Mouse (Mus musculus): ENCODE measurements at regions not wholly inside any gene's neighbourhood (a gene's known extent, or its start where the extent isn't known, plus 50 kb on each side); places are given as distances from the start of the nearest gene placed in this dataset.

GRCm38 (mm10) chr8:87177620-87178019, 292.6 kb upstream of the N4bp1 start:
- no peaks in the 10 kb centered on the region for H3K36me3 ChIP-seq (ENCODE audit: control insufficient read depth, insufficient read depth, low read length)
- H3K9ac ChIP-seq (ENCODE audit: low read depth, low read length): no peak overlapping the region
- H3K4me1 ChIP-seq (ENCODE audit: control insufficient read depth, insufficient read depth, low read length): no peaks in the 10 kb centered on the region
- no peaks in the 10 kb centered on the region for H3K9me3 ChIP-seq (replicated peaks; ENCODE audit: control insufficient read depth, low read length, poor library complexity, severe bottlenecking)
- 83% methylated on average over 6 of the region's 6 CpGs for WGBS
- no peak overlapping the region for H3K4me3 ChIP-seq (ENCODE audit: low read depth, low read length)
- H3K27ac ChIP-seq (ENCODE audit: low read length): no peak overlapping the region
- ATAC-seq: no peak
- no peaks in the 10 kb centered on the region for H3K27me3 ChIP-seq (ENCODE audit: control insufficient read depth, insufficient read depth, low read depth, low read length)
- no peak overlapping the region for H3K4me2 ChIP-seq (ENCODE audit: low read length)

DNA sequence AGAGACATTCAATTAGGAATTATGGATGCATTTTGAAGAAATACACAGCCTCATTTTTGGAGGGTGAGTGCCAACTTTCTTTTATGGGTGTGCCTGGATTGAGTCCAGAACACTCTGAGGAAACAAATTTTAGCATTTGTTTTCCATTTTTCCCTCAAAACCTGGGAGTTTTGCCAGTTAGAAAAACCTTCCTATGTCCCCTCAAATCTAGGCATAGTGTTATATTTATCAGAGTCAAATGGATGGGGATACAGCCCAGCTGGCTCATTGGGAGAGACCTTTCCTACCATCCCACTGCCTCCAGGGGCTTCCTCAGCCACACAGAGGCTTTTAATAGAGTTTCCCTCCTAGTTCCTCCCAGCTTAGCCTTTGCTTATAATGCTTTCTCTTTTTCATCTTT, 290.0 kb upstream of the N4bp1 start:
- H3K4me2 ChIP-seq (ENCODE audit: low read length): no peak overlapping the region
- H3K4me3 ChIP-seq (ENCODE audit: low read depth, low read length): no peak overlapping the region
- ATAC-seq: no peak
- H3K27ac ChIP-seq (ENCODE audit: low read length): no peak overlapping the region
- H3K27me3 ChIP-seq (ENCODE audit: control insufficient read depth, insufficient read depth, low read depth, low read length): no peaks in the 10 kb centered on the region
- no peaks in the 10 kb centered on the region for H3K4me1 ChIP-seq (ENCODE audit: control insufficient read depth, insufficient read depth, low read length)
- no peak overlapping the region for H3K9ac ChIP-seq (ENCODE audit: low read depth, low read length)
- no peaks in the 10 kb centered on the region for H3K9me3 ChIP-seq (replicated peaks; ENCODE audit: control insufficient read depth, low read length, poor library complexity, severe bottlenecking)
- no peaks in the 10 kb centered on the region for H3K36me3 ChIP-seq (ENCODE audit: control insufficient read depth, insufficient read depth, low read length)

DNA sequence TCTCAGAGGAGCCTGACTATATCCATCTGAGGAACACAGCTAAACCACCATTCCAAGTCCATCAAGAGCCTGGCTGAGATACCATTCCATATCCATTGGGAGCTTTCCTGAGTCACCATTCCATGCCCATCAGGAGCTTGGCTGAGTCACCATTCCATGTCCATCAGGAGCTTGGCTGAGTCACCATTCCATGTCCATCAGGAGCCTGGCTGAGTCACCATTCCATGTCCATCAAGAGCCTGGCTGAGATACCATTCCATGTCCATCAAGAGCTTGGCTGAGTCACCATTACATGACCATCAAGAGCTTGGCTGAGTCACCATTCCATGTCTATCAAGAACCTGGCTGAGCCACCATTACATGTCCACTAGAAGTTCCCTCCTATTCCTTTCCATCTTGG, 288.7 kb upstream of the N4bp1 start:
- Histone ChIP-seq H3K4me3 (ENCODE audit: low read depth, low read length) (no peak overlapping the region), H3K9me3 (replicated peaks; ENCODE audit: control insufficient read depth, low read length, poor library complexity, severe bottlenecking) (no peaks in the 10 kb centered on the region), H3K4me2 (ENCODE audit: low read length) (no peak overlapping the region), H3K27ac (ENCODE audit: low read length) (no peak overlapping the region), H3K4me1 (ENCODE audit: control insufficient read depth, insufficient read depth, low read length) (no peaks in the 10 kb centered on the region), H3K27me3 (ENCODE audit: control insufficient read depth, insufficient read depth, low read depth, low read length) (no peaks in the 10 kb centered on the region), H3K36me3 (ENCODE audit: control insufficient read depth, insufficient read depth, low read length) (no peaks in the 10 kb centered on the region), H3K9ac (ENCODE audit: low read depth, low read length) (no peak overlapping the region)
- ATAC-seq: no peak

- ATAC-seq: no peak
- Histone ChIP-seq H3K4me1 (ENCODE audit: control insufficient read depth, insufficient read depth, low read length) (no peaks in the 10 kb centered on the region), H3K4me3 (ENCODE audit: low read depth, low read length) (no peak overlapping the region), H3K27me3 (ENCODE audit: control insufficient read depth, insufficient read depth, low read depth, low read length) (no peaks in the 10 kb centered on the region), H3K36me3 (ENCODE audit: control insufficient read depth, insufficient read depth, low read length) (no peaks in the 10 kb centered on the region), H3K9me3 (replicated peaks; ENCODE audit: control insufficient read depth, low read length, poor library complexity, severe bottlenecking) (no peaks in the 10 kb centered on the region), H3K27ac (ENCODE audit: low read length) (no peak overlapping the region), H3K9ac (ENCODE audit: low read depth, low read length) (no peak overlapping the region), H3K4me2 (ENCODE audit: low read length) (no peak overlapping the region)
- 85% methylated on average over 1 of the region's 1 CpGs for WGBS
Measured at GRCm38 (mm10) chr8:87166771-87167170, 281.7 kb upstream of the N4bp1 start.

DNA sequence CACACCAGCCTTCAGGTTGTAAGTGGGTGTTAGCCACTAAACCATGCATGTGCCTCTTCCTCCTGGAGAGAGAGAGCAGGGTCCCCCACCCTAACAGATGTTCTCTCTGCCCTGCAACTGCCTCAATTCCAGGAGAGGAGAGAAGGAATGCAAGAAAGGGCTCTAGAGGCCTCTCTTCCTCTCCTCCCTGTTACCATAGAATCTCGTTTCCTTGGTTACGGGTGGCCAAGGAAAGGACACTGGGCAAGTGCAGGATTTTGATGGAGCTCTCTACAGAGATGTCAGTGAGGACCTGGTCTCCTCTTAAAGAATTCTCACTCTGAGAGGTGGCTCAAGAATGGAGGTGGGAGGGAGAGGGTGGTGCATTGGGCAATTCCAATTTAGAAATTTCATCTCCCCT, 275.4 kb upstream of the N4bp1 start:
- no peak overlapping the region for H3K9ac ChIP-seq (ENCODE audit: low read depth, low read length)
- peak; percentile 66; the same call in 1 of the 2 replicates for ATAC-seq
- no peak overlapping the region; the same call in 1 of the 2 replicates for H3K4me2 ChIP-seq (ENCODE audit: low read length)
- peak overlapping the region; percentile 65 for H3K27ac ChIP-seq (ENCODE audit: low read length)
- H3K27me3 ChIP-seq (ENCODE audit: control insufficient read depth, insufficient read depth, low read depth, low read length): no peaks in the 10 kb centered on the region
- no peaks in the 10 kb centered on the region for H3K36me3 ChIP-seq (ENCODE audit: control insufficient read depth, insufficient read depth, low read length)
- H3K9me3 ChIP-seq (replicated peaks; ENCODE audit: control insufficient read depth, low read length, poor library complexity, severe bottlenecking): no peaks in the 10 kb centered on the region
- peaks cover 19% of the 10 kb centered on the region for H3K4me1 ChIP-seq (ENCODE audit: control insufficient read depth, insufficient read depth, low read length)
- 65% methylated on average over 2 of the region's 2 CpGs for whole genome bisulfite sequencing
- no peak overlapping the region for H3K4me3 ChIP-seq (ENCODE audit: low read depth, low read length)

GRCm38 (mm10) chr8:87158322-87158721, 273.3 kb upstream of the N4bp1 start:
- no peak; the same call in 1 of the 2 replicates for ATAC-seq
- H3K9me3 ChIP-seq (replicated peaks; ENCODE audit: control insufficient read depth, low read length, poor library complexity, severe bottlenecking): no peaks in the 10 kb centered on the region
- H3K4me2 ChIP-seq (ENCODE audit: low read length): no peak overlapping the region
- peaks cover 19% of the 10 kb centered on the region for H3K4me1 ChIP-seq (ENCODE audit: control insufficient read depth, insufficient read depth, low read length)
- no peak overlapping the region for H3K4me3 ChIP-seq (ENCODE audit: low read depth, low read length)
- no peak overlapping the region for H3K27ac ChIP-seq (ENCODE audit: low read length)
- H3K27me3 ChIP-seq (ENCODE audit: control insufficient read depth, insufficient read depth, low read depth, low read length): no peaks in the 10 kb centered on the region
- H3K9ac ChIP-seq (ENCODE audit: low read depth, low read length): no peak overlapping the region
- 30% methylated on average over 8 of the region's 8 CpGs for WGBS
- H3K36me3 ChIP-seq (ENCODE audit: control insufficient read depth, insufficient read depth, low read length): no peaks in the 10 kb centered on the region

DNA sequence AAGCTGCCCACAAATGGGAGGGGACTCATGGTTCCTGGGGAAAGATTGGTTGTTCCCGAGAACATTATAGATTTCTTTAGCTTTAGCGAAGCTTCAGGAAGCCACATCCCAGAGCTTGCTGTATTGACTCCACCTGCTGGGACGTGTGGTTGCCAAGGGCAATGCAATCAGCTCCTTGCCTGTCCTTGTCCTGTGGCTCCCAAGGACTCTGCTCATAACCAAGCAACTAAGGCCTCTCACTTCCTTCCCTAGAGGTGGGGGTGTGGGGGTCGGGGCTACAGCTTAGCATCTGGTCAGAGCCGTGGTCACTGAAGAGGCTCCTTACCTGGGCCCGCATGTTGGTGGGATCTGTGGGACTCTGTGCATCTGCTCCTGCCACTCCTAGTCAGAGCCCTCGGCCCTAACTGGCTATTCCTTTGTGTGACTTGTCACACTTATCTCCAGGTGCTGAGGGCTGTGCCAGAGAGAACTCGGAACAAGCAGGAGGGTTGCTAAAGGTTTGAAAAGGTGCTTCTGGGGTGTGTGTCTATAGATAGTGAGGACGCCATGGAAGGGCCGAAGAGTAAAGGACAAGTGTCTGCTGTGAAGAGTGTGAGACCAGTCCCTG, 270.9 kb upstream of the N4bp1 start:
- Histone ChIP-seq H3K9ac (ENCODE audit: low read depth, low read length) (no peak overlapping the region), H3K27me3 (ENCODE audit: control insufficient read depth, insufficient read depth, low read depth, low read length) (no peaks in the 10 kb centered on the region), H3K4me2 (ENCODE audit: low read length) (no peak overlapping the region), H3K27ac (ENCODE audit: low read length) (no peak overlapping the region), H3K4me3 (ENCODE audit: low read depth, low read length) (no peak overlapping the region), H3K36me3 (ENCODE audit: control insufficient read depth, insufficient read depth, low read length) (no peaks in the 10 kb centered on the region), H3K9me3 (replicated peaks; ENCODE audit: control insufficient read depth, low read length, poor library complexity, severe bottlenecking) (no peaks in the 10 kb centered on the region), H3K4me1 (ENCODE audit: control insufficient read depth, insufficient read depth, low read length) (peaks cover 30% of the 10 kb centered on the region)
- ATAC-seq: peak; percentile 33; the same call in 1 of the 2 replicates
- WGBS: 73% methylated on average over 10 of the region's 10 CpGs

DNA sequence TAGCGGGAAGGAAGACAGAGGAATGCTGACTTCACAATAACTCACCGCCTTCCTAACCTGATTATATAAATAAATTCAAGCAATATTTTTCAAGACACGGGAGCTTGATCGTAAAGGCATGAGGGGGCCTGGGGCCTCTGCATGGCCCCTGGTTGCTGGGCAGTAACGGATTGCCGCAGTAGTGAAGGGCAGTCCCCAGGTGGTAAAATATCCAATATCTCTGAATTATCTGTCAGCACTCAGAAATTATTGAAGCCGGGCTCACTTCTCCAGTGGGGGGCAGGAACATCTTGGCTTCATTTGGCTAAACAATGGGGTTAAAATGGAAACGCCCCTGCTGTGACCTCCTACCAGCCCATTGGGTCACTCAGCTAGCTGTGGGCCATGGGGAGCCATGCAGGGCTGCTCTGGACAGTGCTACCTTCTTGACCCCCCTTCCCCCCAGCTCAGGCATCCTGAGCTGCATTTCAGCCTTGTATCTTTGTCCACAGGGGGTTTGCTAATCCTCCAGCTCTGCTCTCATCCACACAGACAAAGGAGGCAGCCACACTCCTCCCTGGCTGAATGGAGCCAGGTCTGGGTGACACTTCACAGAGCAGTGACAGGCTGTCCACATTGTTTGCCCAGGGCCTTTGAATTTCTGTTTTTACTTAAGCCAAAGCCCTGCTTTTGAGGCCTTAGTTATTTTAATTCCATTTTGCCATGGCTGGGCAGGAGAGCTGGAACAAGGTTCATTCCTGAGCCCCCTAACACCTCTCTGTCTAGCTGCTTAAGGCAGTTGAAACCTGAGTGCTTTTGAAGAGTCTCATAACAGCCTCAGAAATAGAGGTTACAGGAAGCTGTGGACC, 267.2 kb upstream of the N4bp1 start:
- H3K4me1 ChIP-seq (ENCODE audit: control insufficient read depth, insufficient read depth, low read length): peaks cover 11% of the 10 kb centered on the region
- no peak overlapping the region for H3K4me3 ChIP-seq (ENCODE audit: low read depth, low read length)
- H3K27me3 ChIP-seq (ENCODE audit: control insufficient read depth, insufficient read depth, low read depth, low read length): no peaks in the 10 kb centered on the region
- peak overlapping the region; percentile 61 for H3K27ac ChIP-seq (ENCODE audit: low read length)
- no peaks in the 10 kb centered on the region for H3K36me3 ChIP-seq (ENCODE audit: control insufficient read depth, insufficient read depth, low read length)
- H3K4me2 ChIP-seq (ENCODE audit: low read length): no peak overlapping the region
- no peaks in the 10 kb centered on the region for H3K9me3 ChIP-seq (replicated peaks; ENCODE audit: control insufficient read depth, low read length, poor library complexity, severe bottlenecking)
- WGBS: 12% methylated on average over 8 of the region's 8 CpGs
- ATAC-seq: peak; percentile 86
- peak overlapping the region; percentile 4; the same call in 1 of the 2 replicates for H3K9ac ChIP-seq (ENCODE audit: low read depth, low read length)

DNA sequence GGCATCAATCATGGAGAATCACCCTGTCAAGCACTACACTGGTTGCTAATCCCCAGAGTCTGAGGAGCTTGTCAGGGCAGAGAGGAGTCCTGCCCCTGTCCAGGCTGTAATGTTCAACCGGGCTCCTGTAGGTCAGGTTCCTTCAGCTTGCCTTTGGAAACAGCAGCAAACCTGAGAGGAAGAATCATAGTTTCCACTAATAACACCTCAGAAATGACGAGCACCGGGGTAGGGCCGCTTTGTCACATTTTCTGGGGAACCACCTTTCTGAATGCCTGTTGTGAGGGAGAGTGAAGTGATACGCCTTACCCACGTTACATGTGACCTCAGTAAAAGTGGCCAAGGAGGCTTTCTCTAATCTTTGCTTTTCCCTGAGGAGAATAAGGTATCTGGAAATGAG, 263.8 kb upstream of the N4bp1 start:
- ATAC-seq: no peak
- Histone ChIP-seq H3K27ac (ENCODE audit: low read length) (no peak overlapping the region), H3K9me3 (replicated peaks; ENCODE audit: control insufficient read depth, low read length, poor library complexity, severe bottlenecking) (0 out of 2 replicates have a peak, but pooled peaks cover under 1% of the 10 kb centered on the region), H3K4me3 (ENCODE audit: low read depth, low read length) (no peak overlapping the region), H3K9ac (ENCODE audit: low read depth, low read length) (no peak overlapping the region), H3K27me3 (ENCODE audit: control insufficient read depth, insufficient read depth, low read depth, low read length) (no peaks in the 10 kb centered on the region), H3K4me1 (ENCODE audit: control insufficient read depth, insufficient read depth, low read length) (peaks cover 11% of the 10 kb centered on the region), H3K36me3 (ENCODE audit: control insufficient read depth, insufficient read depth, low read length) (no peaks in the 10 kb centered on the region), H3K4me2 (ENCODE audit: low read length) (no peak overlapping the region)
- 91% methylated on average over 6 of the region's 6 CpGs for WGBS

All from midbrain, embryonic 16.5 days (tissue).